Mouse (Mus musculus) thymus, postnatal 10 days (tissue): ENCODE measurements around the gene Dgkh.

Source experiments
- DNase-seq, 2 experiments: peaks; one replicate each; pipeline ENCODE4 v3.0.0; 2021; ENCODE audit warnings: low spot score in 2 of 2

Gene Dgkh

DNA sequence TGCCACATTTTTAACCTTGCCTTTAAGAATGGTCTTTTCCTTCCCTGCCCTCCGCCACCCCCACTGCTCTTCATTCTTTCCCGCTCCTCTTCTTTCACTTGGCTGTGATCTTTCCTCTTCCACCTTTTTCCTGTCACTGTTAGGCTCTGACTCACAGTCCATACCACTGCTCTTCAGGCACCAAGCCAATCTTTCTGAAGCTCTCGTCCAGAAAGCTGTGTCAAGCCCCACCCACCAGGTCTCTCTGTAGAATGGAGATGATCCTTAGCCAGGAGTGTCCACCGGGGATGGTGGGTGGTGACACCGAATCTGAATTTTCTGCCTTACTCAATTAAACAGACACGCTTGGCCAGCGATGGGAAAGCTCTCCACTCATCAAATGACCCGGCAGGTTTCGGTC, 58.0 kb downstream of the Dgkh start:
- no peak for DNase-seq

DNA sequence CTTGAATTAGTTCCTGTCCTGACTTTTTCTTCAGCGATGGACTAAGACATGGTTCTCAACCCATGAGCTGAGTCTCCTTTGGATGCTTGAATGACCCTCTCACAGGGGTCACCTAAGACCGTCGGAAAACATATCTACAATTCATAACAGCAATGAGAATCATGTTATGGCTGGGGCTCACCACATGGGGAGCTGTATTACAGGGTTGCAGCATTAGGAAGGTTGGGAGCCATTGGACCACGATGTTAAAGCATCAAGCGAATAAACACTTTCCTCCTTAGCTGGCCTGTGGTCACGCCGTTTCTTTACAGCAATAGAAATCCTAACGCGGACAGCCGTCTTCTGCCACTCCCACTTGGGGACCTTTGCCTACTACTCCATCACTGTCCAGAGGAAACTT, 62.6 kb downstream of the Dgkh start:
- no peak for DNase-seq

DNA sequence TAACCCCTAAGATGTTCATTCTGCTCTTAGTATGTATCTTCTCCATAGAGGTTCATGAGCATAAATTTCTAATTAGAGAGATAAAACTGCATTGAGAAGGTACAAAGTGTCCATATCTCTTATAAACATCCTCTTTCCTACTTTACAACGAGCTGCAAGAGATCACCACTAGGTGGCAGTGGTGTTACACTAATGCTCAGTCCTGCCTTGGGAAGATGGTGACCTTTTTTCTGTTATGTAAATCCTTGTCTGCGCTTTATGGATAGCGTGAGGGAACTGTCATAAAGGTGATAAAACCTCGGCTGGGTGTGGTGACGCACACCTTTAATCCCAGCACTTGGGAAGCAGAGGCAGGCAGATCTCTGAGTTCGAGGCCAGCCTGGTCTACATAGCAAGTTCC, 64.3 kb downstream of the Dgkh start:
- peak; percentile 53 to 84 for DNase-seq

DNA sequence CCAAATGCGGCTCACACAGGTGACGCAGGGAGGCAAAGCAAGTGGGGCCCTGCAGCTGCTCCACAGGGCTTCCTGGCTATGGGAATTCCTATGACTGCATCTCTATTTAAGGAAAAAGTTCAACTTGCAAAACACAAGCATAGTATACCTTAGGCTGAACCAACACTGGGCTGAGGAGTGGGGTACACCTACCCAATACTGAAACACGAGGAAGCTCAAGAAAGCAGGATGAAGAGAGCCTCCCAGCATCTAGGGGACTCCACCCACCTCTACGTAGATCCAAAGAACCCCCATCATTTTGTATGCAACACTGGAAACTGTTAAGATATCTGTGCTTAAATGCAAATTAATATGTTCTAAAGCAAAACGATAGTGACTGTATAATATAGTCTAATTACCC, 64.8 kb downstream of the Dgkh start:
- no peak for DNase-seq

DNA sequence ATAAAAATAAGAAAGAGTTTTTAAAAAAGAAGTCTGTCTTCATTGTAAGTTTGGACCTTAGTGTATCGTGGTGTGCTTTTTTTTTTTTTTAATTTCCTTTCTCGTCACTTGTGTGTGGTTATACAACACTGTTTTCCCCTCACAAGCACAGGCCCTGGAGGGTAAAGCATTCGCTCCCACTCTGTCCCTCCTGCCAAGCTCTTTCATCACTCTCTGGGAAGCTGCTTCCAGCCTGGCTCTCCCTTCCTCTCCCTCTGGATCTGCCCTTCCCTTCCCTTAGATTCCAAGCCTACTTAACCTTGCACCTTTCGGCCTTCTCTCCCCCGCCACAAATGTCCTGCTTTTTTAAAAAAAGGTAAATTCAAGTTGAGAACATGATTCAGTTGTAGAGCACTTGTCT, 69.9 kb downstream of the Dgkh start:
- DNase-seq: no peak

DNA sequence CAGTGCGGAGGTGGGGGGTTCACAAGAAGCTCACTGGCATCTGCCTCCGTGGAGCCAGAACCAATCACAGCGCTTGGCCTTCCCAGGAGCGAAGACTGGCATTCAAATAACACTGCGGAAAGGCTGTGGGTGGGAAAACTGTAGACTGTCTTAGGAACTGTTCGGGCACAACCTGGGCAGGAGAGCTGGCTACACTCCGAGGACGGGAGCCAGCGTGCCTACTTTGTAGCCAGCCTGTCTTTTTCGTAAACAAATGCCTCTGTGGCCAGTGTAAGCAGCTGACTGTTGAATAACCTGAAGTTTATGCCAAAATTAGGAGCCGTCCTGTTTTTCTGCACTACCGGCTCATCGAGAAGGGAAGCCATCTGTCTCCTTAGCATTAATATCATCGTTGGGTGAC, 71.1 kb downstream of the Dgkh start:
- no peak for DNase-seq

DNA sequence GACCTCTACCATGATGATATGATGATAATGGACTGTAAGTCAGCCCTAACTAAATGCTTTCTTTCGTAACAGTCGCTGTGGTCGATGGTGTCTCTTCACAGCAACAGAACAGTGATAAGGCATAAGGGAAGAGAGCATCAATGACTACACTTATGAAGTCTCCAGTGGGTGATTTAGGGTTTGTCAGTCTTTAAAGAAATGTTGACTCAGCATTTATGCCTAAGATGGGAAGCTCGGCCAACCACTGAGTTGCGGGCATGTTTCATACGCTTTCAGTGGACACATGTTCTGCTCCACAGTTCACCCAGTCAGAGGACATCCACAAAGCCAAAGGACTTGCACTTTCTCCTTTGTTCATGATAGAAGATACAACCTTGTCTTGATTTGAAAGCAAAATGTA, 73.9 kb downstream of the Dgkh start:
- DNase-seq: no peak

DNA sequence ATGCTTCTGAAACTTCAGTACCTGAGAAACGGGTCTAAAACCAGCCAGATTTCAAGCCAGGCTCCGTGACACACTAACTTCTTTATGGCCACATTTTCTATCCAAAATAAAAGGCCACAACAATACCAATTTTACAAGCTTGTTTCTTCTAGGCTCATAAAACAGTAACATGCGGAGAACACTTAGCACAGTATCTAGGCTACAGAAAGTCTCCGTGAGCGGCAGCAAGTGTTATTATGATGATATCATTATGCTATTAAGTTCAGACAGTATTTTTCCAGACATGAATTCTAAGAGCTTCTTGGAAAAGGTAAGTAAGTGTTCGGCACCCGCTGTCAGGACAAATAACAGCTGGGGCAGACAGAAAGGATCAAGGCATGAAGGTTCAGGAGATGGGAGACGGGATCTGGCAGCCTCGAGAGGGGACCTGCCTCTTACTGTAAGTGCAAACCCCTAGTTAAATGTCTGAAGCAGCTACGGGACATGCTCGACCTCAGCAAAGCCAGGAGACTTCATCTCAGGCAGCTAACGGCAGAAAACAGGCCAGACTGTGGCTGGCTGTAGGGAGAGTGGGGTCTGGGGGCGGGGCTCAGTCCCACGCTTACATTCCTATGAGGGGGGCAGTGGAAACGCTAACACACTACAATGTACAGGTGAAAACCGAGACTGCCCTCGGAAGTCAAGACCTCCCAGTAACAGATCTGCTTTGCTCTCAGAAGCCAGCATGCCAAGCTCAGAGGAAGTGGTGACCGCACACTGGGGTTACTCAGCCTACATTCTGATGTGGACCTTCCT, 75.5 kb downstream of the Dgkh start:
- no peak for DNase-seq

DNA sequence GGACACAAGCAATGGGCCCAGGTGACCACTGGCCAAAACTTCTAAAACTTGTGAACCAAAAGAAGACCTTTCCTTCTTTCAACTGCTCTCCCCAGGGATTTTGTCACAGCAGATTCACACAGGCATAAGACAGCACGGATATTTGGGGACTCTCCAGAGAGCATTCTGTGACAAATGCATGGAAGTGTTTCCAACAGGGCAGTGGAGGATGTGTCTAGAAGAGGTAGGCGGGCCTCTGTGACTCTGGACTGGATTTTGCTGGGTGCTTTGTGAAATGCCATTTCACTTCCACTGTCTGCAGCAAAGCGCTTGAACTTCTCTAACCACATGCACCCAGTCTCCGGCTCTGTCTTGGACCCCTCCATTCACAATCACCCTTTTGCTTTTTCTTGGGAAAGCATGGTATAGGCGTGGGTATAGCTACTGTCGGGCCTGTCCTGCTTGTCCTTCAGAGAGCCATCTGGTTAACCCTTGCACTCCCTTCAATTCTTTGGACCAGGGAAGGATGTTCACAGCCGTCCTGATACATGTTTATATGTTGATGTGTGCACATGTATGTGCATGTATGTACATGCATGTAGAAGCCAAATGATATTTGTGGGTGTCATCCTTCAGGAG, 77.5 kb downstream of the Dgkh start:
- DNase-seq: no peak

DNA sequence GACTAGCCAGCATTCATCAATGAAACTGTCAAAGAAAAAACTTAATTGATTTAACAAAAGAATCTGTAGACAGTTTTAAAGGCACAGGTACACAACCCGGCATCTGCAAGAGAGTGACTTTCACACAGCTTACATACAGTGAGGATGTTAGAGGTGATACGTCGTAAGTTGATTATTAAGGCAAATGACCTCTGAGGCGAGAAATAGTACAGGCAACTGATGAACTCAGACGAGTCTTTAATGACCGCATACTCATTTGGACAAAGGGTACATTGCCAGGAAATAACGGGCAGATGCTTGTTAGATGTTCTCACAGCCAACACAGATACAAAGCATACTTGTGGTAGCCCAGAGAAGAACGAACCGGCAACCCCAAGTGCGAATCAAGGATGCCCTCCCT, 78.4 kb downstream of the Dgkh start:
- DNase-seq: no peak

DNA sequence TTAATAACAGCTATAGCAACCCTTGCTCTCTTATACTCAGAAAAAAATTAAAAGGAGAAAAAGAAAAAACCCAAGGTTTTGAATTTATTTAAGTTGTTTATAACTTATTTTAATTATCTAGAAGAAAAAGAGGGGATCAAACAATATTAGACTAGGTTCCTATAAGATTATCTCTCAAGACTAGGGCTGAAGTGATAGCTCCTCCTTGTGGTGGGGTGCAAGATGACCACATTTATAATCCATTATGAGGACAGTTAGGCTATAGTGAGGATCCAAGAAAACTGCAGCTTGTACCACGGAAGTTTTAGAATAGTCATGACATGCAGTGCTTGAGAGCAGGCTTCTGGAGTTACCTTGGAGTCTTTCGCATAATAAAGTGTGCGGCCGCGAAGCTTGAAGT, 79.2 kb downstream of the Dgkh start:
- peak in 1 of 2 experiments; percentile 35 for DNase-seq

DNA sequence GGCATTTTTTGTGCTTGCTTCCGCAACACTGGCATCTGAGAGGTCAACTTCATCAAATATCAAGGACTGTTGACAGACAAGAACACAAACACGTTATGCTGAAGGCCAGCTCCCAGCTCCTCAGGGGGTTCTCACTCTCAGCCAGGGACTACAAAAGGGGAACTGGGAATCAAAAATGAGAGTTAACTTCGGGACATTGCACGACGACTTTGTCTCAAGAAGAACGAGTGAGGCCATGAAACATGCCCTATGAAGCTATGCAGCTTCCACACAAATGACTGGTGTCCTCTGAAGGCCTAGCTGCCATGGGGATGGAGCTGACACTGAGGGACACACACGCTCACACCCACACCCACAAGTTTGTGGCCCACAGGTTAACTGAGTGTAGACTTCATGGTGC, 80.9 kb downstream of the Dgkh start:
- no peak for DNase-seq

DNA sequence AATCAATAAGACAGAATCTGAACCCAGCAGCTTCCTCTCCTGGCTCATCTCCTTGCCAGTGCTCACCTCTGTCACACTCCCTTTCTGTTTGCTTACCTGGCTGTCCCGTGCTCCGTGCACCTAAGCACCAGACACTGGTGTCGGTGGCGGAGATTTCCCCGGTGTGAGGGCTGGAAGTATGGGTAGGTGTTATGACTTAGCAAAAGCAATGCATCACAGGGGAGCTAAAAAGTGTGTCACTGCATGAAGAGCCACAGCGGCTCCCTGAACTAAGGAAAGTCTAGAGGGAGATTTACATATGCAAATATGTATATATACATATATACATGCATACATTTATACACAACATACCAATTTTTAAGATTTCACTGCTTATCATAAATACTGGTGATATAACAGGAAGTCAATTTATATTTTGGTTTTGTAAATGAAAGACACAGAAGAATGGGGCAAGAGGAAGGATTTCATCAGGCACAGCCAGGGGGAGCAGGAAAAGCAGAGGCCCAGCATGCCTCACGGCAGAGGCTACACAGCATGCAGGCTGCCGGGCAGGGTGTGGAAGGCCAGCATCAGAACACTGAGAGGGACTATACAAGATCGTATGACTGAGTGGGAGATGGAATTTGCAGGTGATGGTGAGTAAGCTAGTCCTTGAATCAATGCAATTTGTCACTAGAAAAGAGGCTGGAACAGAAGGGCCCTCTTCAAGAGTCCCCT, 82.0 kb downstream of the Dgkh start:
- no peak for DNase-seq

DNA sequence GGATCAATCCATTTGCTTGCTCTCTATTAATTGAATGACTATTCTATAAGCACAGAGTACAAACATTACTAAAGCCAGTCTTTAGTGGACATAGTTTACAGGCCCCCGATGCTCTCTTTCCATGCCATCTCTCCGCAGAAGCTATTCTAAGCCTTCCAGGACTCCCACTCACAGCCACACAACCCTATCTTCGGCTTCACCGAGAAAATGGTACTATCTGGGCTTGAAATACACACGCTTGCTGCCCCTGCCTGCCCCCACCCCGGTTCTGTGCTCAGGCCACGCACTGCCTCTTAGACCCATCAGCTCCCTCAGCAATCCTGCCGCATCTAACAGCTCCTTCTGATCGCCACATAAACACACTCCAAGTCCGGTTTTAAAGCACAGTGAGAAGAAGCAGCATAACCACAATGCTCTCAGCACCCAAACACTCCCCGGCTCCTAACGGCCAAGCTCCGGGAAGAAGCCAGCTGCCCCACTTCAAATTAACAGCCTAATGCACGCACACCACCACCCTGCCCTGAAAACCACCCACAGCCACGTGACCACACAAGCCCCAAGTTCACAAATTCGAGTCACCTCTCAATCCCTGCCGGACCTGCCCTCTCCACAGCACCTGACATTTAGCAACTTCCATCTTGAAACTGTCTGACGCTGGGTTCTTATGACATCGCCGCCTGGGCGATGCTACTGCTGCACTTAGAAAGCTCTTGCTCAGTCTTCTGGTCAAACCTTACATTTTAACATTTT, 82.9 kb downstream of the Dgkh start:
- DNase-seq: no peak

DNA sequence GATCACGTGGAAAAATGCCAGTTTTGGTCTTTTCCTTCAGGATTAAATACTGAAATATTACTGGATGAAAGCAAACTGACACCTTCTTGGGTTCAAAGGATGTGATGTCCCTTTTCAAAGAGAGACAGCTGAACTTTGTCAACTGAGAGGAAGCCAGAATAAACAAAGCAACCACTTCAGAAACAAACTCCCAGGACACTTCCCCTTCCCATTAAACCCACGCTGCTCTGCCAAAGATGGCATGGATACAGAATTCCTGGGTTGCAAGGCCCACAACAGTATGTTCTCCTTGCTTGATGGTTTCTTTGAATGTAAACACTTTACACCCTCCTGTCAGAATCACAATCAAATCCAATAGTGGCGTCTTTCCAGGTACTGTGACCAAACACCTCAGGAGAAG, 87.0 kb downstream of the Dgkh start:
- no peak for DNase-seq

DNA sequence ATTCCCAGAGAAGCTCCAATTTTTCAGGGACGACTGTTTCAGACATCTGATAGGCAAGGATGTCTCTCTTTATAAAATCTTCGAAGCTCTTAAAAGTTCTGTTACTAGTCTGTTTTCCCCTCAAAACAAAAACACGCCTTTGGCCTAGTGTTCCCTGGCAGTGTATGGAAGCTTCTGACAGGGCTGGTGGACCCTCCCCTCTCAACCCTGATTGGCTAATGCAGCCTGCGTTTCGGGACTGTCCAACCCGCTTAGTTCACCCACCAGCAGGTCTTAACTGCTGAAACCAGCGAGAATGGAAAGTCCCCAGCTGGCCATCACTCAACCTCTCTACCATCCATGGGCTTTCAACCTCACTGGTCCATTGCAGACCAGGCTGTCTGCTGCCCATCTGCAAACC, 91.3 kb downstream of the Dgkh start:
- DNase-seq: no peak

DNA sequence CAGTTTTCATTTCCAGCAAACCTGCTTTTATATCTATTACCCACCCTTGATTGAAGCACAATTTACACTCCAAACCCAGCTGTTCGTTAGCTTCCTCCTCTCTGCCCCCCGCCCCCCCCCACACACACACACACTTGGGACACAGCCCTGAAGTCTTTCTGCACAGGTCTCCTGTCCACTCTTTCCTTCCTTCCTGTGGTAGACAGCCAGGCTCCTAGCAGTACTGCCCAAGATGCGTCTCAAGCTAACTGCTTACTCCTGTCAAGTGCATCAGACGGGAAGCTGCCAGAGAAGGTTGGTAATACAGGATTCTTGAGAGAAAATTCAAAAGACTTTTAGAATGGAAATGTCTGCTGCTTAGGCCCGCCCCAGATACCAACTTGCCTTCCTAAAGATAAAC, 92.9 kb downstream of the Dgkh start:
- DNase-seq: no peak

DNA sequence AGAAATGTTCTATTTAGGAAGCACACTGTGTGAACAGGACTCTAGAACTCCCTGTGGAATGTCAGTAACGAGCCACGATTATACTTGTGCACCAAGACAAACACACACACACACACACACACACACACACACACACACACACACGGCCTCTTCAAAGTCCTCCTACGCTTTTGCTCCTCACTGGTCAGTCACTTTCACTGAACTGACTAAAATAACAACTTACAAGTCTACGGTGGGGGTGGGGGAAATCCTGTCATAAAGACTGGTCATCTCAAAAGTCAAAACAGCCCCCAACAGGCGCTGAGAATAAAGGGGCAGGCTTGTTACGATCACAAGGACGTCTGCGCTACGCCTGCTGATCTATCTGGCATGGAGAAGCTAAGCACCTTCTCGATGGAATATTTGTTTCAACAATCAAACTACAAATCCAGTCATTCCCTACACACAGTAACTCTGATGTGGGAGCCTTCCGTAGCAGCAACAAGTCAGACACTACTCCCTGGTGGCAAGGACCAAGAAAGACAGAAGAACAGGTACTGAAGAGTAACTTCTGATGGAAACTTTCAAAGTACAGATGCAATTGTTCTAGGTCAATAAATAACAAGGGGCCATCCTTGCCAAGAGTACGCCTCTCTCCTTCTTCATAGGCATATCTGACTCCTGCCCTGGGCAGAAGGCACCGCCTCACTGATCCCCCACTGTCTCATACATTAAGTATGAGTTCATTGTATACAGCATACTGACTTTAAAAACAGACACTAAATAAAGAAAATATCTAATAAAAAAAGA, 96.8 kb downstream of the Dgkh start:
- DNase-seq: no peak

DNA sequence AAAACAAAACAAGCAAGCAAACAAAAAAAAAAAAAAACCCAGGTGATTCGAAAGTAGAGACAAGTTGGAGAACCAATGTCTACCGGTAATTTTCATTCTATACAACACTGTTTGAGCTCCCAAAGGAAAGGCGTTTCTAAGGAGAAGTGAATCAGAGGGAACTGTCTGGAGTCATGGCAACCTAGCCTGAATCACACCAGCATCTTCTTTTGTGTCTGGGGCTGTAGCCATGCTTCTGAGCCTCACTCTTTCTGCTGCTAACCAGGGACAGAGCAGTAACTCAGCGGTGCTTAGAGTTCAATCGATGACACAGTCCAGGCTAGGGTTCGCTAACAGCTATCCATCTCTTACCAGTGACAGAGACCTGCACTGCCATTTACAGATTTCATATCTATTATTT, 99.8 kb downstream of the Dgkh start:
- no peak for DNase-seq

DNA sequence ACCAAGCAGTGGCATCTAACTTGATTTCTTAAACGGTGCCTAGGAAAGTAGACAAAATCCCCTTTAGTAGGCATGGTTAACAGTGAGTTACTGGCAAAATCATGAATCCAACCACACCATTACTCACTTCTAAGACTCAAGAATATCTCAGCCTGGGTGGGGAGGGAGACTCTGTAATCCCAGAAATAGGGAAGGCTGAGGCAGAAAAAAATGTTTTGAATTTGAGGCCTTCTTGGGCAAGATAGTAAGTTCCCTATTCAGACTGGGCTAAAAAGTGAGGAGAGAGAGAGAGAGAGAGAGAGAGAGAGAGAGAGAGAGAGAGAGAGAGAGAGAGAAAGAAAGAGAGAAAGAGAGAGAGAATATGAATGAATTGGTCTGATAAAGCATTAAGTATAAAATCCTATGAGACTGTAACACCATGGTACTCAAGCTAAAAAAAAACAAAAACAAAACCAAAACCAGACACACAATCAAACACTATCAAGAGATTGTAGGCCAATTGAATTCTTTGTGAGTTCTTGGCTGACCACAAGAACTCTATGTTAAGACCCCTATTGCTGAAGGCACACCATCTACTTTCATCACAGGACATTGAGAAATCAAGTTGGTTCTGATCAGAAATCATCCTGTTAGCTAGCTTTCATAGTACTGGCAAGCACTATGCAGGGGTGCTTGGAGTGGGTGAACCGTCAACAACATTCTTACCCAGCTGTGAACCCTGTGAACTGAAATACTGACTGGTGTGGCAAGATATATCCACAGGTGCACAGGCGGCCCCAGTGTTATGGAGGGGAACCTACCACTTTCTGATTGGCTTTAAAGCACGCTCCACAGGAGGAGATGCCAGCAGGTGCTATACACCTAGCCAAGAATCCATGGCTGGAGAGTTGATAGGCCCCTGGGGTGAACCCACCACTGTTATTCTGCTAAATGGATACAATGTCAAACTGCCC, 101.4 kb downstream of the Dgkh start:
- DNase-seq: peak; percentile 38 to 52
